Mouse (Mus musculus) neural tube, embryonic 10.5 days (tissue): ENCODE results near the gene Slc22a15.

Experiments used
- DNase-seq: peaks from one replicate; pipeline ENCODE4 v3.0.0-alpha.2; 2017; ENCODE audit warnings: low spot score; ENCODE audit errors: extremely low spot score

Slc22a15 gene

DNA sequence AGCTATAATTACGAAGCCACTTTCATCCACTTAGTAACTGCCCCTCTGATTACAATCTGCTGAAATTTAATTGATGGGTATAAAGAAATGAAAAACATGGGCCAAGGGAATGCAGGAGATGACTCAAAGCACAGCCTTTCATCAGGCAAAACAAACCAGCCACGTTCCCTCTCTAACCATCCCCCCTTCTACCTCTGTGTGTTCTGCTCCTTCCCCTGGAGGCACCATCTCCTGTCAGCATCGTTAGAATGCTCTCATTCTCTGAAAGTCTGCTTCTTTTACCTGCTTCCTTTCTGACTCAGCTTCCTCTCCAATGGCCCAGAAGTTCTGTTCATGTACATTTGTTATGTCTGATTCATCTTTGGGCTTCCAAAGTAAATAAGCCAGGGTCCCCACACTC lies 6.6 kb downstream of the Slc22a15 start:
- no peak for DNase-seq

DNA sequence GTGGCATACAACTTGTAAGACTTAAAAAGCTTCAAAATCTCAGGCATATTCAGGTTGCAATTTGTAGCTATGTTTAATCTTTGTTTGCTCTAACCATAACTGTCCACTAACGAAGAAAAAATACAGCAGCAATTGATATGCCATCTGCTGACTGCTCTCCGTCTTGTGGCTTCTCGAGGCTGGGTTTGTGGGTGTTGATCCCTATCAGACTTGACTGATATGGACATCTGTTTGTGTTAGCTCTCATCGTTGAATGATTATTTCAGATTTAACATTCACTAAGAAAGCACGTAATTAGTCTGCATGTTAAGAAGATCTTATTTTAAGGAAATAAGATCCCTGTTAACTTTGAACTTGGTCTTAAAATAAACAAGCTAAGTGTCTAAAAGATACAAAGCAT lies 7.7 kb downstream of the Slc22a15 start:
- no peak for DNase-seq

DNA sequence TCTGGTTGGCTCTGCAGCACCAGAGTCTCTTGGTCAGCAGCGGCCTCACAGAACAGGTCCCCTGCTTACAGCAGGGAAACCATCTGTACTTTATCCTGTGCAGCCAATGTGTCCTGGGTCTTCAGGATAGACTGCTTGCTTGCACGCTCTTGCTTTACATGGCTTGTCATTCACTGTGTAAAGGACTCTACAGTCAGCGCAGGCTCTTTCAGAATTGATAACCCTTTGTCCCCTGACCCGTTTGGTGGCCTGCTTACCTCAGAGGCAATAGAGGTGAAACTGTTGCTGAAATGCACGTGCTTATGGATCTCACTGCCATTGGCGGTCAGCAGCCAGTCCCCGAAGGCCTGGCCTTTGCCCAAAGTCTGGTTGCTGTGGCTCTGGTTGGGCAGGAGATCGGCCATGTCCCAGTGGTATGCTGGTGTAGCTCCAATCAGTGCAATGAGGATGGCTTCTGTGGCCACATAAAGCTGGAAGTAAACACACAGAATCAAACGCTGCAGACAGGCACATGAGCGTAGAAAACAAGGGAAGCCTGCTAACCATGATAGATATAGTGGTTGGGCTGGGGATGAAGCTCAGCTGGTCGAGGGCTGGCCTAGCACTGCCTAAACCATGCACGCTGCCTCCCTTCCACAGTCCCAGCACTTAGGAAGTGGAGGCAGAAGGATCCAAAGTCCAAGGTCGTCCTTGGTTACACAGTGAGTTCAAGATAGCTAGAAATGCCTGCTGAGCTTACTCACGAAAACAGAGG lies 9.0 kb downstream of the Slc22a15 start:
- DNase-seq = no peak

DNA sequence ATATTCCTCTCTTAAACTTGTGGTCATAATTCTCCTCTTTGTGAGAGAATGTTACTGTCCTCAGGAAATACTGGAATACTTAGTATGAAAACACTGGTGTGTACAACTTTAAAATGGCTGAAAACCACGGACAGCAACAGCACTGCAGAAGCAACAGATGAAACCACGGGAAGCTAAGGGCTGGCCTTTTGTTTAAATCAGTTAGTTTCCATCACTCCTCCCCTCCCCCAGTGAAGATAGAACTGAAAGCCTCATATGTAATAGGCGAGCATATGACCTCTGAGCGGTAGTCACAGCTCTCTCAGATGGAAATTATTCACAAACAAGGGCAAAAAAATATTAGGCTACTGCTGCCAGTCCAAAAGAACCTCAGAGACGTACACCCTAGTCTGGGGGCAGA lies 10.0 kb downstream of the Slc22a15 start:
- DNase-seq = no peak

DNA sequence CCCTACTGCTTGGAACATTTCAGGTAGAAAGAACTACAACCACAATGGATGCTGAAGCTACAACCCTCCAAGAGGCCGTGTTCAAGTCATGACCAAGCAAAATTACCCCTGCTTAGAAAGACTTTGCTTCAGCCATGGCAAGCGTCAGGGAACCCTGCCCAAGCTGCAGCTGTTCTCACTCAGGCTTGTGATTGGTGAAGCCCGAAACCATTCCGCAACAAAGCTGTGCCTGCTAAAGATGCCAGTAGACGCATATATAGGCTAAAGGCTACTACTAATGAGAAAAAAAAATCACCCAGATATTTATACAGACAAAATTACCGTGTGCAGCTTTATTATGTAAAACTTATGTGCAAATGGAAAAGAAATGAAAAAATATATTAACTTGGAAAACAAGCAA lies 12.2 kb downstream of the Slc22a15 start:
- DNase-seq = no peak

DNA sequence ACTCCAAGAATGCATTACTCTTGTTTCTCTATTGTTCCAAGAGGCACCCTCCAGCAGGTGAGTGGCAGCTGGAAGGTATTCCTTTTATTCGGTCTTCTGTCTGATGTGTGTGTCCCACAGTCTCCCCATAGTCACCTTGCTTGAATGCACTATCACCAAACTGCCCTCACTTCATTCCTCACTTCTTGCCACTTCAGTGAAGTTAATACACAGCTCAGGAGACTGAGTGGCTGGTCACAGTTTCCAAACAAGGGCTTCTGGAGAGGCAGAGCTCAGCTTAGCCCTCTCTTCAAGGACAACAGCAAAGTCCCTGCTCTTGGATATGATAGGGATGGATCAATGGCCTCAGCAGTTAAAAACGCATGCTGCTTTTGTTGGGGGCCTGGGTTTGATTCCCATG lies 17.2 kb downstream of the Slc22a15 start:
- no peak for DNase-seq

DNA sequence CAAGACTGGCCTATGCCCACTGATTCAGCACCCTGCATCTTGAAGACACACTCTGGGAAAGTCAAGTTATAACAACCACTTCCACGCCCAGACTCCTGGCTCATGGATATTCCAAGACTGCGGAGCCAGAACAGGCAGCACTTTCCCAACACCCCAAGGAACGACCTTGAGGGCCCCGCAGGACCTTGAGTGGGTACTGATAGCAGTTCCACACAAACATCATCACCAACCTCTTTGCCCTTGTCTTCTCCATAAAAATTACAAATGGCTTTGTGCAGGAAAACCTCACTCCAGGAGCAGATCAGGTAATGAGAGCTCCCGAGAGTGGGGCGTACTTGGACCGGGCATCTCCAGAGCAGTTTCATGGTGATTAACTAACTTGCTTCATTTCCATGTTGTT lies 19.5 kb downstream of the Slc22a15 start:
- no peak for DNase-seq

DNA sequence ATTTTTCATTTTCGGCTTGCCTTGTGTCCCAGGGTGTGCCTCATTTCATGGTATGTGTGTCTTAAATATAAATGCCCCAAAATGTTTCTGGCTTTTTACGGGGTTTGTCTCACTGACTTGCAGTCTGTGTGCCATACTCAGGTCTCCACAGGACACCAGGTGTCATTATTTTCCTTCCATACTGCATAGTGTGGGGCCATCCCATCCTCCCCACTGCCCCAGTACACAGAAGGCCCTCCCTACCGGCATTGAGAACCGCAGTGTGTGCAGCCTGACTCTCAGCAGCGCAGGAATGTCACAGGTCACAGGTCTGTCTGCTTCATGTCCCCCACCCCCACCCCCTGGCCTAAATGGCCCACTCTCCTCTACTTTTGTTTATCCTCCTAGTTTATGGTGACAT lies 21.2 kb downstream of the Slc22a15 start:
- DNase-seq = no peak

DNA sequence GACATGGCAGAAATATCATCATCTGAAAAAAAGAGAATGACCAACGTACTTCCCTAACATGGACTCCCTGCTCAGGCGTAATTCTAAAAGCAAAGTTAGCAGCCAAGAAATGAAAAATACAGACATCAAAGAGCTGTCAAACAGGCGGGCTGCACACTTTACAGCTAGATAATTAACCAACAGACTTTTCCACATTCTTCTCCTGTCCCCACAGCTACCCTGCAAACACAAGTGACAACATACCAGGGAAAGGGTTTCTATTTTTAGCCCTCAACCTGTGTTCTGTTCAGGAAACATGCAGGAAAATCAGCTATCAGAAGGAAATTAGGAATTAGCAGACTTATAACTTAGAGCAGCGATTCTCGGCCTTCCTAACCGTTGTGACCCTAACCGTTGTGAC lies 21.9 kb downstream of the Slc22a15 start:
- no peak for DNase-seq

DNA sequence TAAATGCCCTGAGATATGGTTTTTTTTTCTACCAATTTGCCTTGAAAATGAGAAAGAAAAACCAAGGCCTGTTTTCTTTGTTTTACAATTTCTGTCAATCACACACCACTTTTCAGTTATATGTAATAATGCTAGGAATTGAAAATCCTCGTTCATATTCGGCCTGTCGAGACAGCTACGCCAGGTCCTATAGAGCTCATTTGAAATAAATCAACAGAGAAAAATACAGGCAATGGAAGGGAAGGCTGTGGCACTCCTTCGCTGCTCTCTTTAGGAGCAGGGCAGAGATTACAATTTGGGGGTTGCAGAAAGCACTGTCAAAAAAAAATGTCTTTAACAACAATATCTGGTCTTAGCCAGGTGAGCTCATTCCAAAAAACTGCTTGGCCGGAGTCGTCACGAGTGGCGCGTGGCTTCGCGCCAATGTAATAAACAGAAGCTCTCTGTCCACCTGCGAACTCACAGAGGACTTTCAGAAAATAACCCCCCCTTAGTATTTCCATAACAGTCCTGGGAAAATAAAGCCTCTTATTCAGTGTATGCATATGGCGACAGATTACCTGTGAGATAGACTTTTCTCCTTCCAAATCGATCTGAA lies 26.8 kb downstream of the Slc22a15 start:
- no peak for DNase-seq

DNA sequence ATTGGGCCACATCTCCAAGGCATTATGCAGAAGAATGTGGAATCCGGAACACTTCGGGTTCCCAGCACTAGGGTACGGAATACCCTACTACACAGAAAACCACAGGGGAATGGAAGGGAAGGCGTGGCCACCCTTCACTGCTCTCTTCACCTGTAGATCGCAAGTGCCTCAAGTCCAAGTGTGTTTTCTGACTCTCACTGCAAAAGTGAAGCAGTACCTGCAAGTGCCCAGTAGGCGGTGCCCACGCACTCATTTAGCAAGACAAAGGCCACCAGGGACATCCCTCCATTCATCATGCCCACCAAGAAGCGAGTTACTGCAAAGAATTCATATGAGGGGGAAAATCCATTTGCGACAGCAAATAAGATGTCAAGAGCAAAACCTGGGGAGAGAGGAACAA lies 27.4 kb downstream of the Slc22a15 start:
- DNase-seq = peak; percentile 69

DNA sequence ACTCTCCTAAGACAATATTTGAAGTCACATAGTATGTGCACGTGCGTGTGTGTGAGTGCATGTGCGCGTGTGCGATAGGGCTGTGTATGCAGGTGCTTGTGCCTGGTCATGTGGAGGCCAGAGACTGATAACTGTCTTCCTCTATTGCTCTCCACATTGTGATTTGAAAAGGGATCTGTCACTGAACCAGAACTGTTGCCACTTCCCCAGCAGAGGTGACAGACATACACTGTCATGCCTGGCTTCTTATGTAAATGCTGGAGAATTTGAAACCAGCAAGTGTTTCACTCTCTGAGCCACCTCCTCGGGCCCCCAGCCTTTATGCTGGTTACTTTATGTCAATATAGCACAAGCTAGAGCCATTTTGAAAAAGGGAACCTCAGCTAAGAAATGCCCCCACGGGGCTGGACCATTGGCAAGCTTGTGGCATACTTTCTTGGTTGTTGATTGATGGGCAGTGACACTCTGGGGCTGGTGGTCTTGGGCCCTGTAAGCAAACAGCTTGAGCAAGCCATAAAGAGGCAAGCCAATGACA lies 28.8 kb downstream of the Slc22a15 start:
- DNase-seq = no peak

DNA sequence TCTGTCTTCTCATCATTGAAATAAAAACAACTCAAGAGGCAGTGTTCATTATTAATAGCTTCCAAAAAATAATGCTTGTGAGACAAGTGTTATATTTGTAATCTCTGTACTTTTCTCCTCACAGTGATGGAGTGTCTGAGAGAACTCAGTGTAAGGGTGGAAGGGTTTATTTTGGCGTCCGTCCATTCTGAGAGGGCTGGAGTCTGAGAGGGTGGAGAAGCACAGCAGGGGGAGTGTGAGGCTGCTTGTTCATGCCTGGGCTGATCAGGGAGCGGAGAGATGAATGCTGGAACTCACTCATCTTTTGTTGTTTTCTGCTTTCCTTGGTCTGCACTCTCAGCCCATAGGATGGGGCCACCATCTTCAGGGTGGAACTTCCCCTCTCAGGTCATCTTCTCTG lies 38.7 kb downstream of the Slc22a15 start:
- DNase-seq = no peak

DNA sequence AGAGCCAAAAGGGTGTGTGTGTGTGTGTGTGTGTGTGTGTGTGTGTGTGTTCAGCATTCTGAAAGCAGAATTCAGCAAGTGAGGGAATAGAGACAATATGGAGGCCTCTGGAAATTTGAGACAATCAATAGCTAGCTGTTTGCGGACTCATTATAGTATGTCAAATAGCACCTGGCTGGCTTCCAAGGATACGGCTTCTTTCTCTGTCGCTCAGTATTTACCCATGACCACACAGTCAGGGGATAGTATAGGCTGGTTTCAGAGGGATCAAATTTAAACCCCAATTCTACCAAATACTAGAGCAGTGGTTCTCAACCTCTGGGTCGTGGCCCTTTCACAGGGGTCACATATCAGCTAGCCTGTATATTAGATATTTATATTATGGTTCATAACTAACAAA lies 39.2 kb downstream of the Slc22a15 start:
- no peak for DNase-seq

DNA sequence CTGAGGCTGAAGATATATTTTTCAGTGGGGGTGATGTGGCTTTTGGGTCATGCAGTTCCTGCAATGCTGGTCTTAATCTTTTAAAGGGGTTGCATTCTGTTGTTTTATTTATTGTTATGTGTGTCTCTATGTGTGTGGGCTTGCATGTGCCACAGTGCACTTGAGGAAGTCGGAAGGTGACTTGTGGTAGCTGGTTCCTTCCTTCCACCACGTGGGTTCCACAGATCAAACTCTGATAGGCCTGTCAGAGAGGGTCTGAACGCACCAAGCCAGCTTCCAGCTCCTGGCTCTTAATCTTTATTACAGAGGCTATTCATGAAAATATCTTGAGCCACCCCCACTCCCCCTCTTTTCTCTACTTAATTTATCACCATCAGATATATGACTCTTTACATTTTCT lies 40.4 kb downstream of the Slc22a15 start:
- no peak for DNase-seq

DNA sequence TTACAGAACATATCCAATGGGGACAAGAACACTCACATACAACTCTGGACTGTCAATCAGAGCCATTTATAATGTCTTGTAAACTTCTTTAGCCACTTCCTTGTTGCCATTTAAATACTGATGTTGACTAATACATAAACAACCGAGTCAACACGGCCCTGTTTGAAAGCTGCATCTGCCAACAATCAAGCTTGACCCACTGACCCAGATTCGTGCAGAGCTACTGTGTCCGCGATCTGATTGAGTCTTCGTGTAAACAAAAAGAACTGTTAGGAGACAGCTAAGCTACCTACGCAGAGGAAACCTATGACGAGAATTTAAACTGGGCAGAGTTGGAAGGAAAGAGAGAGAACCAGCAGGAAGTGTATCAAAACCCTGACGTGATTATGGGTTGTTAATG lies 42.5 kb downstream of the Slc22a15 start:
- no peak for DNase-seq

DNA sequence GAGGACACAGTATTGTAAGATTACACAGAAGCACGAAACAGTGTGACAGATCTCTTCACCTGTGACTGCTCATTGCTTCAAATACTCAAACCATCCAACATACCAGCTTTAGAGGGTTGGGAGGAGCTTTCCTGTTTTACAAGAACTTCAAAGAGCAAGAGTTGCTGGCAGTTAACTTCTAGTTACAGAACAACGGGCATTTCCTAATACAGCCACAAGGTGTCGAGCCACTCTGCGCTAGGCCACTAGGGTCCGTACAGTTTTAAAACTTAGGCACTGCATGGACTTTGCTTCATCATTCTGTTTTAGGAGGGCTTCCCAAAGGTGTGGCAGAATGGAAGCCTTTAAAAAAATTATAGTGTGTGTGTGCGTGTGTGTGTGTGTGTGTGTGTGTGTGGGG lies 43.4 kb downstream of the Slc22a15 start:
- no peak for DNase-seq

DNA sequence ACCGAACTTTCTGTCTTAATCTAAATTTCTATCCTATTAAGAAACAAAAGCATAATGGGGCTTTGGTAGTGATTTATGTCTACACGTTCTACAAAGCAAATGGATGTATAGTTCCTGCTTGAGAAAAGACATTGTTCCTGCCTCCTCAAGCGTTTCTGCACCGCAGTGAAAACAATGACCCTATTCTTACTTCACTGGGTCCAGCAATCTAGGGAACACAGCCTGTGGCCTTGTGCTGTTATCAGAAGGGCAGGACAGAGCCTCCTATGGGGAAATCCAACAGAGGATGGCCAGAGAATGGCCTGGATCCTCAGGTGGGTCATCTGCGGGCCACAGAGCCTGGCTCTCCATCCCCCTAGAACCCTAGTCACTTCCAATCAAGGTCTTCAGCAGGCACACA lies 46.1 kb downstream of the Slc22a15 start:
- DNase-seq = no peak

DNA sequence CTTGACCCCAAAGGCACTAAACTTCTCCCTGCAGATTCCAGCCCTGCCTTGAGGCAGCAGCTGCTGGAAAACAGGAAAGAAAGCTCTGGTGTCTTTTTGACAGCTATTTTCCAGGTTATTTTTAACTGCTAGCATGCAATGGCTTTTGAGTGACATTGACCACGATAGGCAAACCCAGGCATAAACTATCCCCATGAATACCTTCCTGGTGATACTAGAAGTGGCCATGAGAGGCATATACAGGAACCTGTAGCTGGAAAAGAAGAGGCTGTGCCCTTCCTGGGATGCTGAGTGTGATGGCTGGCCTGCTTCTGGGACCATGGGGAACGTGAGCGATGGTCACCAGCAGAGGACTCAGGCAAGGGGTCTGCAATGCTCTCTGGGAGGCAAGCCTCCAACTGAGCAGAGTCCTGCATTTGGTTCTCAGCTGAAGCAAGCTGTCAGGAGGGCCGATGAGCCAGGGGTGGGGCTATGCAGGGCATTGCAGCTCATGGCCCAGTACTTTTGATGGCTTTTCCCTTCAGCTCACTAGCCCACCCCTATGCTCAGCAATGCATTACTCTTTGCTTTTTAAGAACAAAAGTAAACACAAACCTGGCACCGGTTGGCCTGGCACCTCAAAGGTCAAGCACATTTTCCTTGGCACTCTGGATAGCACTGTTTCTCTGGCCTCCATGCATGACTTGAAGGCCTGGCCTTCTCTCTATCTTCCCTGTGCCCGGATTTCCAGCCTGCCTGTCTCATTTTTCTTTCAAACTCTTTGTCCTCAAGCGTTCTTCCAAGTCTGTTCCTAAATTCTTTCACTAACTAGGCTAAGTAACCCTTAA lies 47.6 kb downstream of the Slc22a15 start:
- DNase-seq = no peak

DNA sequence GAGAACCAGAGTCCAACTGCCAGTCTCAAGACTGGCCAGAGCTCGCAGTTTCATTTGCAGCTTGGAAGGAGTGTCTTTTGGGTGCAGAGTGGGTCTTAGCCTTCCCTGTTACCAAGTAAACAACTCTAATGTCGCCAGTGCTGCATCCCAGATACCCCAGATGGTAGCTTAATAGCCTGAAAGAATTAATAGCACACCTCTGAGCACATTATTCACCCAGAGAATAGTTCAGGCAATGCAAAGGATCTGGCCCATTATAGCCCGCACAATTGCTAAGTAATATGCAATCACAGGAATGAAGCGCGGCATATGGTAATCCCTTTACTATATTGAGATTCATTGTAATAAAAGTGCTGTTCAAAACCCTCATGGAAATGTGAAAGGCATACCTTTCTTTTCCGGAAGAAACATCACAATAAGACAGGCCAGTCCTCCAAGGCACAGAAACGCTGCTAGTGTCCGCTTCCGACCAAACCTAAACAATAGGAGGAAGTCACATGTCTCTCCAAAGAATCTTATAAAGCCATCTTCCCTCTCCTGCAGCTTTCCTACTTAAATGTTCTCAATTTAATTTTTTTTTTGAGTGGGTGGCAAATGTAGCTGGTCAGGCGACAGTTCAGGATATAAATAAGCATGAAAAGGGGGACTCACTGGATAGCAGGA lies 48.9 kb downstream of the Slc22a15 start:
- DNase-seq = no peak

DNA sequence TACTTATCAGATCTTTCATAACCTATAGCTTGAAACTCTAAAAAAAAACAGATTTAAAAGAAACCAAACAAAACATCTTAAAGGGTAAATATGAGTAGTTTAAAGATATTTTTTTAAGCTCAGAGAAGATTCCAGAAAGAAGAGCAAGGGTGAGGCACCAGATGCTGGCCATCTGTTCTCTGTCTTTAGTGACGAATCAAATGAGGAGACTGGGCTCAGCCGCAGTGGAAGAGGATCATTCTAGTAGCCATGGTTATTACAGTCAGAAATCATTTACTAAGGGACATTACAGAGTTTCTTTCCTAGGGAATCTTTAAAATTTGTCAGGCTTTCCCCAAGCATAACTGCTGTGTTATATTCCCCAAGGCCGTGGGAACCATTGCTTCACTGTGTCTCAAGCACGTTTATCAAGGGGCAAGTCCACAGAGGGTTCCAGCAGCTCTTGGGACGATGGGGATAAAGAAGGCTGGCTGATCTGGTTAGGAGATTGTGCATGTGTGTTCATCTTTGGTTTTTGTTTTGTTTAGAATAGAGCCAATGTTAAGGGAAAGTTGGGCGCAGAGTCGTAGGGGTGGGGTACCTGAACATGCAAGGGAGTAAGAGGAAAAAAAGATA lies 51.1 kb downstream of the Slc22a15 start:
- no peak for DNase-seq
